Mouse (Mus musculus): ENCODE data around the gene Heatr5b.
"Not testable (repeated sequence)": the region's sequence is repeated elsewhere in the genome, so short reads cannot be mapped to it uniquely, and the experiment has no call there.

Gene Heatr5b

DNA sequence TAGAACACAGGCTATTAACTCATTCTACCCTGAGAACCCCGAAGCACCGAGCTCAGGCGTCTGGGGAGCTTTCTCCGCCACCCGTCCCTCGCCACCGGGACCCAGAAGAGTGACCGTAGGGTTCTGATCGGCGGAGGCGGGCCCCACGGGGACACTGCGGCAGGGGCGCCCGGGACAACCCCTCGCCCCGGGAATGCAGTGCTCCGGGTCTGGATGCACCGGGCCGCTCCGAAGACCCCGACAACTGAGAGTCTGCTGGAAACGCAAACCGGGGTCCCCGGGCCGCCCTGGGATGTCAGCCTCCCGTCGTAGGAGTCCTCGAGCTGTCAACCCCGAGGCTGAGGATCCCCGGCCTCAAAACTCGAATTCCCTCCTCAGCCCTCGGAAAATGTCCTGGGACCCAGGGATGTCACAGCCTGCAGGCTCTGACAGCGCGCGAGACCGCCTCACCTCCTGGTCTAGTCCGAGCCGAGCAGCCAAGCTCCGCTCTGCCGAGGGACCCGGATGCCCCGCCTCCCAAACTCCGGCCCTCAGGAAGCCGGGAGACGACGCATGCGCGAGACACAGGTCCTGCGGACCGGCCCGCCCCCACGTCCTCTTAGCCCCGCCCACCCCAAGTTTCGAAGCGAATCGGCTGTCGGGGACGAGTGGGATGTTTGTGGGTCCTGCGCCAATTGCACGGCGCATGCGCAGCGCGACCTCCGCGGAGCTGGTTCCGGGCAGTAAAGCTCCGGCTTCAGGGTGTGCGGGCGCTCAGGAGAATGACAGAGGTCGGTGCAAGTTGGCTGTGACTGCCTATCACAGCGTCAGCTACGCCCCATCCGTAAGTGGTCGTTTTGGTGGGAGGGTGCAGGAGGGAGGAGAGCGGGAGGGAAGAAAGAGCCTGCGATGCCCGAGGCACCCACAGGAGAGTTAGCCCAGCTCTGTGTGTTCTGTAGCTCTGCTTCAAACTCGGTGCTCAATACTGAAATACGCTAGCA, at the start of gene Heatr5b, which contains the start of gene Gpatch11:
Gene Heatr5b, minus strand, starts transcription at position 509 of the 980 bp plus-strand sequence.
Gene Gpatch11, plus strand, starts transcription at position 712 of the 980 bp plus-strand sequence.
- in situ Hi-C loops (cut with MseI, MboI), result no loop called here

- in situ Hi-C loops (cut with MseI, MboI), result no loop called here
These were observed 48.1 kb upstream of the Heatr5b start for GRCm38 (mm10) chr17:78883291-78883690.

DNA sequence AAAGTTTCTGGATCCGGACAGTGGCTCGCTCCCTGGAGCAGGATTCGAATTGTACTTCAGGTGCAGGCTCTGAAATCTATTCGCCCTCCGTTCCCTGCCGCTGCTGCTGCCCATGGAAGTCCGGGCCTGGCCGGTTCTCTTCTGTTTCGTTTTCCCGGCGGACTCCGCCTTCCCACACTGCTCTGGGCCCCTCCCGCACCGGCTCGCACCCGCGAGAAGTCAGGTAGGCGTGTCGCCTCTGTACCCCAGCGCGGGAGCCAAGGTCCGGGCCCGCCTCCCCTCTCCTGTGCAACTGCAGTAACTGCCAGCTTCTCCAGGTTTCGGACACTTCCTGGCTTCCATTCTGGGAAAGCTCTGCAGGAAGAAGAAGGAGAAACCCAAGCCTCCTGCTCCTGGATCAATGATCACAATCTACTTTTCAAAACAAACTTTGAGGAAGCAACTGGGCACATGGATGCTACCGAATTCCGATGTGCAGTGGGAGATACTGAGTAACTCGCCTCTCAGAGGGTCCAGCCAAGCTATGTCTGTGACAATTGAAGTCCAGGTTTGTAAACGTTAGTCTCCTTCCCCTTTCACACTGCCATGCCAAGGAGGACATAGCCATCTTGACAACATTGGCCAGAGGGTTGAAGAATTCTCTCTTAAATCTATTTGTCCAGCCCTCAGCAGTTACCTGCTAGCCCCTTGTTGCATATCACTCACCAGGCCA, 47.4 kb upstream of the Heatr5b start, which contains the start of gene Eif2ak2:
Gene Eif2ak2, minus strand, starts transcription at position 173 of the 712 bp plus-strand sequence.
- in situ Hi-C loops (cut with MseI, MboI), result no loop called here

DNA sequence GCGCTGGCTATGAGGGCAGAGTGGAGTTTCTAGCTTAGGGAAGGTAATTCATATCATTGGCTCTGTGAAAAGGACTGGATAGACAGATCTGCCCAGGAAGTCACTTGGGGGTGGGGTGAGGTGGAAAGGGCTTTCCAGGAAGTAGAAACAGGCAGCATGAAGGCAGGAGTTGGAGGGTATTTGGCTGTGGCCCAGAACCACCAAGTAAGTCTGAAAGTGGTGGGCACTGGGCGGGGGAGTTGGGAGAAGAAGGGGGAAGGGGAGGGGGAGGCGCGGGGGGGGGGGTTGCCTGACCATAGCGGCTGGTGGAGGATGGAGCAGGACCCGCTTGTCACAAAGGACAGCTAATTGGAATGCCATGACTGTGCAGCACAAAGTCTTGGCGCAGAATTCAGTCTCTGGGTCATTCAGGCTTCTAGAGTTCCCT, 46.7 kb upstream of the Heatr5b start:
- in situ Hi-C loops (cut with MseI, MboI), result no loop called here

GRCm38 (mm10) chr17:78873886-78874285, 38.7 kb upstream of the Heatr5b start:
- in situ Hi-C loops (cut with MseI, MboI), result no loop called here

DNA sequence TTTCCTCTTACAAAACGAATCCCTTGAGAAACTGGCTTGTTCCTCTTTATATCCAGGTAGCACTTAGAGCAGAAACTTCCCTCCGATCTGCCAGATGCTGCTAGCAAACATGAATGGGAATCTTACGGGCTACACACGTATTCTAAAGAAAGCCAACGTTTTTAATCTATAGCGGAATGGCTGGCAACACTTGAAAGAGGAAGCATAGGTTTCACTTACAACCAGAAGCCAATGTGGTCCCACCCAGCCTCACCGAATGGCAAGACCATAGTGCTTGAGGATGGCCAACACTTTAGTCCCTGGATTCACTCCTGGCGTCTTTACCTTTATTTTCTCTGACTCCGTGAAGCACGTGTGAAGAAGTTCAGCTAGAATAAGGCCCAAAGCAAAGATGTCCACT, 21.1 kb upstream of the Heatr5b start:
- in situ Hi-C loops (cut with MseI, MboI), result no loop called here

DNA sequence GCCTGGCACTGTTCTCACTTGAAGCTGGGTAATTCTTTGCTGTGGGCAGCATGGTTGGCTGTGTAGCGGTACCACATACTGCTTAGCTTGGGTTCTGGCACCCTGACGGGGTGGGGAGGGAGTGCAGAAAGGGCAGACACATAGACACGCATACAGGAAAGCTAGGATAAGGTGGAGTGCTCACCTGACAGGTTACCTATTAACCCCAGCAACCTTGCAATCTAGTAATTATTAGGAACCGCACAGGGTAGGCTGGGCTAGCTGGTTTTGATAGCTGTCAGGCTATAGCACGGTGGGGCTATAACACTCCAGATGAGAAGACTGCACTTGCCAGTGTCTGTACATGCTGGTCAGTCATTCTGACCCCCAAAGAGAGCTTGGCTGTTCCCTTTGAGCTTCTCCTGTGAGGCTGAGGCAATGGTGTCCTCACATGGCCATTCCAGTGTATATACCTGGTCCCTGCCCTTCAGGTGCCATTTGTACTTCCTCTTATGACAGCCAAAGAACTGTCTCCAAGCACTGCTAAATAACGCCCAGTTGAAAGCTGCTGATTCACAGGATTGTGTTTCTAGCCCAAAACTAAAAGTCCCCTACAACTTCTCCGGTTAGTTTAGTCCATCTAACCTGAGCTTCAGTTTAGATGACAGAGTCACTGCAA, 7.2 kb upstream of the Heatr5b start:
- in situ Hi-C loops (cut with MseI, MboI), result no loop called here

GRCm38 (mm10) chr17:78836056-78836455, 892 bp upstream of the Heatr5b start:
- in situ Hi-C loops (cut with MseI, MboI), result no loop called here

DNA sequence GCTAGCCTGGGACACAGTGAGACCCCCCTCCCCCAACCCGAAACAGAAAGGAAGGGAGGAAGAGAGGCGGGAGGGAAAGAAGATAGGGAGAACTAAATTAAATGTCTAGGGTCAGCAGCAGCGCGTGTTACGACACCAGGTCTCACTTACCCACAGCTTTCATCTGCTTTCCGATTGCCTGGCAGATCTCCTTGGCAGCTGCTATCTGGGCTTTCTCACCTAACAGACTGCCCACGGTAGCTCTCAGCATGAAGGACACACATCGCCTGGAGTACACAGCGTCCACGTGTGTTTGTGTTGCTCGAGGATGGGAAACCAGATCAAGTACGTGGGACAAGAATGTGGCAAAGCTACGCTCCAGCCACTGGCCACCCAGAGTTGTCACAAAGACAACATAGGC, 10.8 kb downstream of the Heatr5b start:
- in situ Hi-C loops (cut with MseI, MboI), result no loop called here

DNA sequence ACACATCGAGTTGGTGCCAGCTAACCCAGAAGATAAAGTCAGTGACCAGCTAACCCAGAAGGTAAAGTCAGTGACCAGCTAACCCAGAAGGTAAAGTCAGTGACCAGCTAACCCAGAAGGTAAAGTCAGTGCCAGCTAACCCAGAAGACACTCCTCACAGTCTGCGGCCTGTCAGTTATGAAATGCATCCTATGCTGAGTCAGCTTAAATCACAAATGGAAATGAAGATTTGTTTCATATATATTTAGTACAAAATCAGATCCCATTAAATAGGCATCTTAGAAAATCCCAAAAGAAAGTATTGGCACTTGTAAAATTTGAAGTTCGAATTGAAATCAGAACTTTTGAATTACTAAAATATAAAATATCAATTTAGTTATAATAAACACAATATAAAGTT, 25.6 kb downstream of the Heatr5b start:
- in situ Hi-C loops (cut with MseI, MboI), result no loop called here

GRCm38 (mm10) chr17:78809019-78809418, 26.1 kb downstream of the Heatr5b start:
- in situ Hi-C loops (cut with MseI, MboI), result no loop called here

GRCm38 (mm10) chr17:78797222-78797621, 37.9 kb downstream of the Heatr5b start:
- in situ Hi-C loops (cut with MseI, MboI), result no loop called here

DNA sequence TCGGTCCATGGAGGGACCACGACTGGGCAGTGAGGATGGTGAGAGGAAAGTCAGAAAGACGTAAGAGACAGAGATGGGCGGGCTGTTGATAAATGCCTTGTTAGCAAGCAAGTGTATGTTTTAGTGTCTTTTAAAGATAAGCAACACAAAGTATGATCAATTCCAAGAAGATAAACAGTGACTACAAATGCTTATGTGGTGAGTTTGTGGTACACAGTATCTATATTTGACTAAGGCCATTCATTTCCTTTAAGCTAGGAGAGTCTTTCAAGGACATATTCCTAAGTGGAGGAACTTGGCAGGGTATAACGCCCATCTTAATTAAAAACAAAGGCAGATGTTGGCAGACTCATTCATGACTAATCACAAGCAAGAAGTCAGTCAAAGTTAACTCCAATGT, 40.8 kb downstream of the Heatr5b start:
- in situ Hi-C loops (cut with MseI, MboI), result no loop called here

GRCm38 (mm10) chr17:78792122-78792521, 43.0 kb downstream of the Heatr5b start:
- in situ Hi-C loops (cut with MseI, MboI), result no loop called here

GRCm38 (mm10) chr17:78791690-78792070, 43.5 kb downstream of the Heatr5b start:
- in situ Hi-C loops (cut with MseI, MboI), result no loop called here

GRCm38 (mm10) chr17:78791068-78791689, 44.0 kb downstream of the Heatr5b start:
- in situ Hi-C loops (cut with MseI, MboI), result no loop called here

GRCm38 (mm10) chr17:78788273-78788672, 46.9 kb downstream of the Heatr5b start:
- in situ Hi-C loops (cut with MseI, MboI), result not testable (repeated sequence)

DNA sequence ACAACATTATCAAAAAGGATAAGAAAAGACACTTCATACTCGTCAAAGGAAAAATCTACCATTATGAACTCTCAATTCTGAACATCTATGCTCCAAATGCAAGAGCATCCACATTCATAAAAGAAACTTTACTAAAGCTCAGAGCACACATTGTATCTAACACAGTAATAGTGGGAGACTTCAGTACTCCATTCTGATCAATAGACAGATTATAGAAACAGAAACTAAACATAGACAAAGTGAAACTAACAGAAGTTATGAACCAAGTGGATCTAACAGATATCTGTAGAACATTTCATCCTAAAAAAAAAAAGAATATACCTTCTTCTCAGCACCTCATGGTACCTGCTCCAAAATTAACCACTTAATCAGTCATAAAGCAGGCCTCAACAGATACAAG, 56.4 kb downstream of the Heatr5b start:
- in situ Hi-C loops (cut with MseI, MboI), result no loop called here

DNA sequence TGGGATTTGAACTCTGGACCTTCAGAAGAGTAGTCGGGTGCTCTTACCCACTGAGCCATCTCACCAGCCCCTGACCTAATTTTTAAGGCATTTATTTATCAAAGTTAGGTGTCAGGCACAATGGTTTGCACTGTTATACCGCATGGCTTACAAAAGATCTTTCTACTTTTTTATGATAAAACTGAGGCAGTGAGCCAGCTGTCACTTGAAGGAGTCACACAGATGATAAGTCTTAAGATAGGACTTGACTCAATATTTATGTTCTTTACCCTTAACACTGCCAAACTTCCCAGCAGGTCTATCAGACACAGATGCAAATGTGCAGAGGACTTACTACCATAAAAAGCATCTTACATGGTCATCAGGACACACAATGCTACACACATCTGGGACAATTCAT, 62.8 kb downstream of the Heatr5b start:
- in situ Hi-C loops (cut with MseI, MboI), result no loop called here

- in situ Hi-C loops (cut with MseI, MboI), result no loop called here
These were observed 64.2 kb downstream of the Heatr5b start for GRCm38 (mm10) chr17:78770932-78771331.

- in situ Hi-C loops (cut with MseI, MboI), result no loop called here
These were observed 65.8 kb downstream of the Heatr5b start for GRCm38 (mm10) chr17:78769341-78769740.
